Mouse (Mus musculus) cerebellum, postnatal 14 days (tissue): ENCODE measurements around the gene Slc27a1.

ENCODE experiments used
- DNase-seq, 2 experiments: peaks; one replicate each; pipeline ENCODE4 v3.0.0; 2021; ENCODE audit warnings: mixed read lengths in 2 of 2

The Slc27a1 gene

GRCm38 (mm10) chr8:71558071-71558957 is 10.4 kb upstream of the Slc27a1 start, which contains the start of gene Tmem221:
TSS of gene Tmem221 (minus strand) at chr8:71558871.
- DNase-seq: no peak

GRCm38 (mm10) chr8:71558958-71559690 is 9.6 kb upstream of the Slc27a1 start:
- peak in 1 of 2 experiments; percentile 51 for DNase-seq

GRCm38 (mm10) chr8:71560071-71560470 is 8.6 kb upstream of the Slc27a1 start:
- DNase-seq: no peak

DNA sequence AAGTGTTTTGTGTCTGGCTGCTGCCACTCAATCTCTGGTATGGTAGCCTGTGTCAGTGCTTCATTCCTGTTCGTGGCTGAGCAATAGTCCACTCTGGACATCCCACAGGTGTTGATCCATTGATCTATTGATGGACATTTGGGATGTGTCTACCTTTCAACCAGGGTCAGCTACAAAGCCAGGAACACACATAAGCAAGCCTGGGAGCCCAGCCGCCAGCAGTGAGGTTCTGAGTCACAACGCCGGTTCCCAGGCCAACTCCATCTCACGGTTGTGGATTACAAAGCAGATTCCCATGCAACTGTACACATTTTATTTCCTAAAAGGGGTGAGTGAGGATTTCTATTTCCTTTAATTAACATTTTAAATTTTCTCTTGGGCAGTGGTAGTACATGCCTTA is 7.9 kb upstream of the Slc27a1 start:
- DNase-seq: no peak

GRCm38 (mm10) chr8:71561401-71561800 is 7.3 kb upstream of the Slc27a1 start:
- peak; percentile 78 to 82 for DNase-seq

GRCm38 (mm10) chr8:71562751-71563150 is 5.9 kb upstream of the Slc27a1 start:
- peak; percentile 84 to 90 for DNase-seq

DNA sequence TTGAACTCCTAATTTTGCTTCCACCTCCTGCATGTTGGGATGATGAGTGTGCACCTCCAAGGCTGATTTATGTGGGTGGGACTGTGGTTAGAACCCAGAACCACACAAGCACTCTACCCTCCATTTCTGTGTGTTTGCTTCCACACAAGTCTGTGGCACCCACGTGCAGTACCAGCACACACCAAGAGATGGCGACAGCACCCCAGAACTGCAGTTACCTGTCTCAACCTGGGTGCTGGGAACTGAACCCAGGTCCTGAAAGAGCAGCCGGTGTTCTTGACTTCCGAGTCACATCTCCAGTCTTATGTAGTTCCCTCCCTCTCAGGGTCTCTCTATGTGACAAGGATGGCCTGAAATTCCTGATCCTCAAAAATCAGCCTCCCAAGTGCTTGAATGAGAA is 4.7 kb upstream of the Slc27a1 start:
- DNase-seq: peak in 1 of 2 experiments; percentile 55

- DNase-seq: no peak
These were observed 2.2 kb upstream of the Slc27a1 start, which contains the start of gene Nxnl1 for GRCm38 (mm10) chr8:71566501-71566900. TSS of gene Nxnl1 (minus strand) at chr8:71566601.

DNA sequence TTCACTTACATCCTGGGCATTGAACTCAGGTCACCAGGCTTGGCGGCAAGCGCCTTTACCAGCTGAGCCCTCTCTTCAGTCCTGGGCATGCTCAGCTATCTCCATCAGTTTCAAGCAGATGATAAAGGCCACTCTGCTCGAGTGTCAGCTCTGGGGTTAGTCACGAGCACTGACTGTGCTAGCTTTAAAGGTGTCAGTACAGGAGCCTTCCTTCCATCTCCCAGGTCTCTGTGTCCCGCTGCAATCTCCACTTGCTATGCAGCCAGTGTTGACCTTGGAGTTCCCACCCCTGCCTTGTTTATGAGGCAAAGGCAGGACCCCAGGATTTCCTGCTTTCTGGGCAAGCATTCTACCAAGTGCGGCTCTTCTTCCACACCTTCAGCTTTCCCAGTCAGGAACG is 1.1 kb upstream of the Slc27a1 start:
- no peak for DNase-seq

DNA sequence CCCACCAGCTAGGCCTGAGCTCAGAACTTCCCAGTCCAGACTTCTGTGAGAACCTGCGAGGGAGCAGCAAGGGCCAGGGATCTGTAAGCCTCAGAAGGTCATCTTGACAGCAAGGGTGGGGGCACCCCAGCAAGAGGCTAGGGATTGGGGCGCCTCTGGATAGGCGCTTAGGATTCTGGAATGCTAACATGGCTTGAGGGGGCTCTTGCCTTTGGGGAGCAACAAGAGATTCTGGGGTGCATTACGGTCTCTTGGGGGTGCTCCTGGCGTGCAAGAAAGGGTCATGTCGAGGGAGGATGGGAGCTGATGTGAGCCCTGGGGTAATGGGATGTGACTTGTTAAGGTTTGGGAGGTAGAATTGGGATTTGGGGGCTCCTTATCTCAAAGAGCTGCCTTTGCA is 259 bp downstream of the Slc27a1 start:
- DNase-seq: peak; percentile 47

- DNase-seq: peak; percentile 94 to 95
These were observed 946 bp downstream of the Slc27a1 start for GRCm38 (mm10) chr8:71569366-71570290.

DNA sequence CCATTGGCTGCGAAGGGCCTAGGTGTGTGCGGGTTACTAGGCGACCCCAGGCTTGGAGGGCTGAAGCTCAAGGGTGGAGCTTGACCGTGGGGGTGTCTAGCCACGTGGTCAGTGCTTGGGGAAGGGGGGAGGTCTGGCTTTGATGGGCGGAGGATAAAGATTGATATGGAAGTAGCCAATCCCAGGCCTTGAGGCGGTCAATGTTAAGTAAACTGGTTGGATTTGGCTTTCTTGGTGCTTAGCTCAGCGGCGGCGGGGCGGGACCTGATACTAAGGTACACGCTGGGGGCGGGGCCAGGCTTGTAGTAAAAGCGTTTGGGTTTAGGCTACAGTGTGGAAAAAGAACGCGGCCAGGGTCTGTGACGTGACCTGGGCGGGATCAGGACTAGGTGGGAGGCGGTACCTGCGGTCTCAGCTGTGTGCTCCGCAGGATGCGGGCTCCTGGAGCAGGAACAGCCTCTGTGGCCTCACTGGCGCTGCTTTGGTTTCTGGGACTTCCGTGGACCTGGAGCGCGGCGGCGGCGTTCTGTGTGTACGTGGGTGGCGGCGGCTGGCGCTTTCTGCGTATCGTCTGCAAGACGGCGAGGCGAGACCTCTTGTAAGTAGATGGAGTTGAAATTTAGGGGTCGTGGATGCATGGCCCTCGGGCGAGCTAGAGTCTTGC is 1.7 kb downstream of the Slc27a1 start:
- DNase-seq: peak; percentile 97 to 98

DNA sequence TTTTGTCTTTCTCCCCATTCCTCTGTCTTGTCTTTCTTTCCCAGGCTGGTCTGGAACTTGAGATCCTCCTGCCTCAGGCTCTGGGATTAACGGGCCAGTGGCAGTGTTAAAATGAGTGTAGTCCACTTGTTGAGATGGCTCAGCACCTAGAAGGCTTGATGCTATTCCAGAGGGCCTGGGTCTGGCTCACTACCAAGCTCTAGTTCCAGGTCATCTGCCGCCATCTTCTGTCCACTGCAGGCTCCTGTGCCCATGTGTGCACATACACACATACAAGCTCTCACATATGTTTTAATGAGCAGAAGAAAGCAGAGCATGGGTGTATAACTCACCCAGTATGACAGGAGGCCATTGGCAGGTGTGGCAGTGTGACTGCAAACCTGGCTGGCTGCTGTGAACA is 3.4 kb downstream of the Slc27a1 start:
- peak; percentile 57 to 69 for DNase-seq

- DNase-seq: peak; percentile 64 to 77
These were observed 4.4 kb downstream of the Slc27a1 start for GRCm38 (mm10) chr8:71572847-71573633.

- peak in 1 of 2 experiments; percentile 36 for DNase-seq
These were observed 5.7 kb downstream of the Slc27a1 start for GRCm38 (mm10) chr8:71574426-71574825.

DNA sequence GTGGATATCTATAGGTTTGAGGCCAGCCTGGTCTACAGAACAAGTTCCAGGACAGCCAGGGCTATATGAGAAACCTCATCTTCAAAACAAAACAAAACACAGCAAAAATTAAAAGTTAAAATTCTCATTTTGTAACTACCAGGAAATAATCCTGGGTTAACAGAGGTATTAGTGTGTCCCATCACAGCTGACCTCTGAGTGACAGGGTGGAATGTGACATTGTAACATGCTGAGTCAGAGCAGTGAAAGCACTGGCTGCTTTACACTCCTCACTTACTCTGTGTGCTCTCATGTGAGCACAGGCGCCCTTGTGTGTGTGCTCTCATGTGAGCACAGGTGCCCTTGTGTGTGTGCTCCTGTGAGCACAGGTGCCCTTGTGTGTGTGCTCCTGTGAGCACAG is 6.3 kb downstream of the Slc27a1 start:
- DNase-seq: no peak

DNA sequence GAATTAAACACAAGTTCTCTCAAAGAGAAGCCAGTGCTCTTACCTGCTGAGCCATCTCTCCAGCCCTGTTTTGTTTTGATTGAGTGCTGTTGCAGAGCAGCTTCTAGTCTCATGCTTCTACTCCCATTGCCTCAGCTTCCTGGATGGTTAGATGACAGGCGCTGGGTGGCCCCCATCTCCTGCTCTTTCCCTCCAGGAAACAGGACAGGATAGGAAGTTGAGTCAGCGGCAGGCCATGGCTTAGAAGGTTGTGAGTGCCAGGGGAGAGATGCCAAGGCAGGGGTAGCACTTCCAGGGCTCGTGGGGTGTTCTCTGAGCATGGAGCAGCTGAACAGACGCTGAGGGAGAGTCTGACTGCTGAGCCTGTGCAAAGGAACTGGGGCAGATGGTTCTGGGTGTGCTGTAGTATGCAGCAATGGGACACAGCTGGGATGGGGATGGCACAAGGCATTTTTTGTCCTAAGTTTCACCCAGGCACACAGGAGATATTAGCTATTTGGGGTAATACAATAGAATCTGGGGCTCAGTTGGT is 9.2 kb downstream of the Slc27a1 start:
- DNase-seq: peak; percentile 46 to 49

DNA sequence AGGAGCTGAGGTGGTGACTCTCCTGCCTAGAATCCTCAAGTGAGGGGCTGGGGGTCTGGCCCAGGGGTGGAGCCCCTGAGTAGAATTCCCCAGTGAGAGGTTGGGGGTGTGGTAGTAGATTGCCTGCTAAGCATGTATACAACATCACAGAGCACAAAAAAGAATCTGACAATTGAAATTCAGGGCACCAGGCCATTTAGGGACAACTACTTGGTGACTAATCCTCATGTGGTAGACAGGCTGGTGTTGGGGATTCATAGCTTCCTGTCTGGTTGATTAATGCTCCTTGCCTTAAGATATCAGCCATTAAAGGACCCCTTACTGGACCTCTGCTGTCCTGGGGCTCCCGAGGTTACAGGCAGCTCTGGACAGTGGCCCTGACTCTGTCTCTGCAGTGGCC is 10.3 kb downstream of the Slc27a1 start:
- no peak for DNase-seq

- DNase-seq: peak; percentile 48 to 50
These were observed 10.8 kb downstream of the Slc27a1 start for GRCm38 (mm10) chr8:71579476-71579875.

- peak in 1 of 2 experiments; percentile 45 for DNase-seq
These were observed 11.5 kb downstream of the Slc27a1 start for GRCm38 (mm10) chr8:71580201-71580600.

- peak; percentile 71 to 82 for DNase-seq
These were observed 18.2 kb downstream of the Slc27a1 start for GRCm38 (mm10) chr8:71586891-71587290.
